Mouse (Mus musculus) heart, adult 2 months (tissue): ENCODE measurements around the gene Pam. TPM values are rescaled to one million over a fixed set of nuclear protein-coding genes. Genes with fewer than 3 reads are reported as not detected.

ENCODE experiments used
- DNase-seq, 2 experiments: peaks; one replicate each; pipeline ENCODE4 v3.0.0; 2021
- H3K27ac ChIP-seq: fragments of 200-600 bp; 2 replicates; pipeline ENCODE4 v1.8.1; 2022
- H3K27me3 ChIP-seq: fragments of 200-500 bp; 2 replicates; pipeline ENCODE4 v1.6.1; 2012; ENCODE audit warnings: mild to moderate bottlenecking, low read length, inconsistent platforms, mixed read lengths; ENCODE audit not compliant: control insufficient read depth, insufficient read depth
- H3K36me3 ChIP-seq: fragments of 200-500 bp; 2 replicates; pipeline ENCODE4 v1.6.1; 2012; ENCODE audit warnings: low read length, inconsistent platforms; ENCODE audit not compliant: control insufficient read depth, insufficient read depth
- H3K4me1 ChIP-seq: fragments of 200-500 bp; 2 replicates; pipeline ENCODE4 v1.6.1; 2011; ENCODE audit warnings: low read length; ENCODE audit not compliant: control insufficient read depth, insufficient read depth
- H3K4me3 ChIP-seq: fragments of 200-600 bp; 2 replicates; pipeline ENCODE4 v1.8.1; 2022
- H3K79me2 ChIP-seq: fragments of 200-500 bp; replicated peaks from 2 replicates; pipeline ENCODE4 v1.6.1; 2012; ENCODE audit warnings: mild to moderate bottlenecking, inconsistent platforms, low read length, moderate library complexity, mixed read lengths; ENCODE audit not compliant: control insufficient read depth, insufficient read depth
- H3K9ac ChIP-seq: fragments of 200-500 bp; 2 replicates; pipeline ENCODE4 v1.6.1; 2012; ENCODE audit warnings: low read depth, mild to moderate bottlenecking, control low read depth, inconsistent platforms, low read length, mixed read lengths
- CTCF ChIP-seq: fragments of 200-600 bp; IDR thresholded peaks from 2 replicates; pipeline ENCODE4 v1.8.1; 2022; ENCODE audit warnings: antibody characterized with exemption, mild to moderate bottlenecking, moderate library complexity
- EP300 ChIP-seq: fragments of 200-500 bp; IDR thresholded peaks from 2 replicates; pipeline ENCODE4 v1.6.1; 2011; ENCODE audit warnings: low read depth, low read length, control low read depth; ENCODE audit not compliant: insufficient read depth
- POLR2A ChIP-seq: fragments of 200-500 bp; IDR thresholded peaks from 2 replicates; pipeline ENCODE4 v1.6.1; 2011; ENCODE audit warnings: mild to moderate bottlenecking, low read depth, low read length, control low read depth; ENCODE audit not compliant: insufficient read depth
- WGBS: fragments of 180-500 bp; shearing (Covaris S2); methylation state at CpG from one replicate; pipeline ENCODE4 v1.1.7; 2018; 5-methylcytosine and 5-hydroxymethylcytosine counted together
- intact Hi-C: fragments of 180-260 bp; cut with DNase I; formaldehyde crosslinking; loops from one replicate; pipeline ENCODE4 v1.15.1; 2025
- polyA plus RNA-seq: library from polyadenylated mRNA; depleted of rRNA; stranded (reverse); fragments of >200 nt; gene quantifications from 2 replicates; pipeline ENCODE4 v1.2.3, GENCODE M21; 2012
- total RNA-seq, 2 experiments: library from RNA; stranded (reverse); gene quantifications; 2 replicates each; pipeline ENCODE4 v1.2.3; 2021

Pam gene
- total and polyA plus RNA-seq, 3 experiments: 313 to 641 (median 593) TPM

GRCm38 (mm10) chr1:97802207-97802902, 293.1 kb downstream of the Pam start:
- no peaks in the 10 kb centered on the region for H3K79me2 ChIP-seq
- H3K27ac ChIP-seq: no peak overlapping the region
- H3K4me3 ChIP-seq: no peak overlapping the region
- WGBS: 27% methylated on average over 4 of the region's 4 CpGs
- no peak overlapping the region for H3K9ac ChIP-seq
- DNase-seq: no peak
- H3K4me1 ChIP-seq: no peaks in the 10 kb centered on the region; the same call in 1 of the 2 replicates
- TF ChIP-seq CTCF (peak; percentile 82), POLR2A (no peak)
- H3K36me3 ChIP-seq: no peaks in the 10 kb centered on the region
- no peaks in the 10 kb centered on the region for H3K27me3 ChIP-seq
- intact Hi-C loops: no loop called here

DNA sequence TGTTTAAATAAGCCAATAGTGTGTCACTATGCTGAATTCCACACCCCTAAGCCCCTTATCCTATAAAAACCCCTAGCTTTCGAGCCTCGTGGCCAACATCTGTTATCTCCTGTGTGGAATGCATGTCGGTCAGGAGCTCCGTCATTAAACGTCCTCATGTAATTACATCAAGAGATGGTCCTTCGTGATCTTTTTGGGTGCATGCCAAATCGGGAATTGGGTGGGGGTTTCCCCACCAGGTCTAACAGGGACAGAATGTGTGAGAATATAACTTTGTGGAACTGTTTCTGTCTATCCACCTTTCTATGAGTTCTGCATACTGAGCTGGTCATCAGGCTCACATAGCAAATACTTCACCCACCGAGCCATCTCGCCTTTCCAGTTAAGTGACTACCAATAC, 299.5 kb downstream of the Pam start:
- Histone ChIP-seq H3K27me3 (no peaks in the 10 kb centered on the region), H3K36me3 (no peaks in the 10 kb centered on the region), H3K9ac (no peak overlapping the region), H3K79me2 (no peaks in the 10 kb centered on the region), H3K4me1 (no peaks in the 10 kb centered on the region), H3K27ac (no peak overlapping the region), H3K4me3 (no peak overlapping the region)
- intact Hi-C loops: no loop called here
- no peak for TF ChIP-seq EP300
- no peak for TF ChIP-seq POLR2A
- TF ChIP-seq CTCF: no peak
- DNase-seq: no peak
- 58% methylated on average over 9 of the region's 9 CpGs for WGBS

- DNase-seq: no peak
- Histone ChIP-seq H3K36me3 (peaks cover 2% of the 10 kb centered on the region), H3K9ac (no peak overlapping the region), H3K27me3 (no peaks in the 10 kb centered on the region), H3K4me1 (no peaks in the 10 kb centered on the region), H3K79me2 (no peaks in the 10 kb centered on the region), H3K27ac (no peak overlapping the region), H3K4me3 (no peak overlapping the region)
- WGBS: 81% methylated on average over 3 of the region's 3 CpGs
- intact Hi-C loops: loop anchor here (5.0 kb wide), 1 partner anchor 37 kb away; no protein-coding TSS in a partner anchor
- no peak for TF ChIP-seq POLR2A
- no peak for TF ChIP-seq EP300
- TF ChIP-seq CTCF: no peak
Observed at GRCm38 (mm10) chr1:97794110-97794509, 301.3 kb downstream of the Pam start.

DNA sequence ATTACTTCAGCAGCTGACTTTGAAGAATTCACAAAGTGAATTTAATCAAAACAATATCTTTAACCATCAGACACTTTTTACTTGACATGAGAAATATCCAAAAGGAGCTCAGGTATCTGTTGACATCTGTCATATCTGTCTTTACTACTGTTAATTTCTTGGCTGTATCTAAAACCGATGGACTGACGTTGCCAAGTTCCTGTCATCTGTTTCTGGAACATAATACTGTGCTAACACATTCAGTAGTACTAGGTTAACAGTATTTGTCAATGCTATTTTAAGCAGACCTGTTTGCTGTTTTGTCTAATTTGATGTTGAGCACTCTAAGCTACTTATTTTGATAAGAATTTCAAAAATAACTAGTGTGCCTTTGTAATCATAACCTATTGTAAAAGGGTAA, 307.0 kb downstream of the Pam start:
- Histone ChIP-seq H3K9ac (no peak overlapping the region), H3K79me2 (no peaks in the 10 kb centered on the region), H3K4me3 (no peak overlapping the region), H3K4me1 (no peaks in the 10 kb centered on the region; the same call in 1 of the 2 replicates), H3K36me3 (peaks cover 9% of the 10 kb centered on the region), H3K27ac (peak overlapping the region; percentile 72), H3K27me3 (no peaks in the 10 kb centered on the region)
- TF ChIP-seq CTCF (no peak), EP300 (no peak), POLR2A (no peak)
- WGBS: 42% methylated on average over 2 of the region's 2 CpGs
- no peak for DNase-seq
- intact Hi-C loops: no loop called here

- Histone ChIP-seq H3K4me1 (no peaks in the 10 kb centered on the region; the same call in 1 of the 2 replicates), H3K36me3 (peaks cover 9% of the 10 kb centered on the region), H3K27ac (peak overlapping the region; percentile 72), H3K9ac (no peak overlapping the region), H3K4me3 (no peak overlapping the region), H3K79me2 (no peaks in the 10 kb centered on the region), H3K27me3 (no peaks in the 10 kb centered on the region)
- WGBS: 43% methylated on average over 3 of the region's 3 CpGs
- intact Hi-C loops: no loop called here
- no peak for DNase-seq
- TF ChIP-seq CTCF (no peak), POLR2A (no peak), EP300 (no peak)
Observed at GRCm38 (mm10) chr1:97787674-97788073, 307.8 kb downstream of the Pam start.

- H3K79me2 ChIP-seq: no peaks in the 10 kb centered on the region
- no peak overlapping the region for H3K9ac ChIP-seq
- H3K4me3 ChIP-seq: no peak overlapping the region
- no peak overlapping the region; the same call in 1 of the 2 replicates for H3K27ac ChIP-seq
- intact Hi-C loops: no loop called here
- no peak for DNase-seq
- peaks cover 9% of the 10 kb centered on the region for H3K36me3 ChIP-seq
- WGBS: 76% methylated on average over 11 of the region's 11 CpGs
- no peaks in the 10 kb centered on the region for H3K27me3 ChIP-seq
- TF ChIP-seq CTCF (no peak), EP300 (no peak), POLR2A (no peak)
- H3K4me1 ChIP-seq: no peaks in the 10 kb centered on the region; the same call in 1 of the 2 replicates
Observed at GRCm38 (mm10) chr1:97785685-97786393, 309.6 kb downstream of the Pam start.
